ENCODE assay signal across 10 mouse cellular contexts in genomic region chr12:105786113-105786512, GRCm38 (mm10). TPM values are rescaled to one million over a fixed set of nuclear protein-coding genes. Genes with fewer than 3 reads are reported as not detected.
DNase-seq lines count a peak whose midpoint lies in the region; ATAC-seq and TF ChIP-seq lines count a peak whose summit lies in the region.
"Had no signal": no experiment of that assay in that cellular context is flagged by ENCODE, and none has a peak within 500 bp of the region (broad histone marks: within the 10 kb centered on the region; RNA-seq: fewer than 3 reads in every experiment).

No protein-coding gene starts in this region.

- no peak for ATAC-seq in limb, embryonic 12.5 days (ENCODE audit: insufficient number of reproducible peaks, insufficient read depth, low FRiP score, low TSS enrichment, low read depth)

- peak overlapping the region; percentile 6; the same call in 1 of the 2 replicates for H3K9ac ChIP-seq in liver, adult 2 months (ENCODE audit: low read depth, low read length)
- H3K9ac ChIP-seq in limb, embryonic 12.5 days (replicated peaks) = no peak overlapping the region; the same call in 1 of the 2 replicates

- TF ChIP-seq CTCF in liver, adult 2 months (IDR thresholded peaks at IDR 0.05; ENCODE audit: low read depth, low read length) = no peak
- no peak for TF ChIP-seq CTCF in embryonic fibroblast, embryonic 13.5 days (IDR thresholded peaks at IDR 0.05; ENCODE audit: borderline replicate concordance, insufficient read depth, low read length)
- no peak for TF ChIP-seq CTCF in small intestine, adult 2 months (IDR thresholded peaks at IDR 0.05; ENCODE audit: extremely low read depth, insufficient read length, insufficient replicate concordance, low read depth, low read length)

- no peaks in the 10 kb centered on the region for H3K27me3 ChIP-seq in liver, adult 2 months (ENCODE audit: control insufficient read depth, insufficient read depth, low read length)
- no peaks in the 10 kb centered on the region for H3K27me3 ChIP-seq in limb, embryonic 12.5 days
- no peaks in the 10 kb centered on the region for H3K27me3 ChIP-seq in small intestine, adult 2 months (ENCODE audit: control insufficient read depth, insufficient read depth, low read length)

- 26% methylated on average over 1 of the region's 1 CpGs for WGBS in liver, adult 2 months
- 83% methylated on average over 1 of the region's 1 CpGs for WGBS in limb, embryonic 12.5 days
- WGBS in small intestine, adult 2 months = 29% methylated on average over 1 of the region's 1 CpGs

- H3K27ac ChIP-seq in liver, adult 2 months (replicated peaks; ENCODE audit: insufficient read depth, low read depth, low read length) = no peak overlapping the region
- no peak overlapping the region for H3K27ac ChIP-seq in embryonic fibroblast, embryonic 13.5 days (ENCODE audit: insufficient read depth, low read length)
- H3K27ac ChIP-seq in limb, embryonic 12.5 days = no peak overlapping the region
- no peak overlapping the region for H3K27ac ChIP-seq in small intestine, adult 2 months (ENCODE audit: insufficient read depth, low read depth, low read length)

- peak overlapping the region; percentile 91; the same call in 1 of the 2 replicates for H3K4me3 ChIP-seq in liver, adult 2 months (ENCODE audit: insufficient read depth, low read depth, low read length)
- peak overlapping the region; percentile 96 for H3K4me3 ChIP-seq in embryonic fibroblast, embryonic 13.5 days (ENCODE audit: insufficient read depth, low read length)
- H3K4me3 ChIP-seq in limb, embryonic 12.5 days (replicated peaks) = peak overlapping the region; percentile 94
- H3K4me3 ChIP-seq in small intestine, adult 2 months (ENCODE audit: low read depth, low read length) = peak overlapping the region; percentile 19

- no peaks in the 10 kb centered on the region for H3K9me3 ChIP-seq in limb, embryonic 12.5 days

- no peak for TF ChIP-seq POLR2A in liver, adult 2 months (IDR thresholded peaks at IDR 0.05; ENCODE audit: extremely low read depth, insufficient read depth, low read length)
- TF ChIP-seq POLR2A in embryonic fibroblast, embryonic 13.5 days (IDR thresholded peaks at IDR 0.05; ENCODE audit: low read depth, low read length) = no peak
- no peak for TF ChIP-seq POLR2A in small intestine, adult 2 months (IDR thresholded peaks at IDR 0.05; ENCODE audit: low read depth, low read length)

- H3K4me2 ChIP-seq in limb, embryonic 12.5 days = peak overlapping the region; percentile 81

- peaks cover 31% of the 10 kb centered on the region for H3K79me2 ChIP-seq in liver, adult 2 months (ENCODE audit: control insufficient read depth, insufficient read depth, low read length)

- H3K4me1 ChIP-seq in liver, adult 2 months (ENCODE audit: control insufficient read depth, insufficient read depth, low read length) = peaks cover 19% of the 10 kb centered on the region
- peaks cover 2% of the 10 kb centered on the region; the same call in 1 of the 2 replicates for H3K4me1 ChIP-seq in embryonic fibroblast, embryonic 13.5 days (ENCODE audit: control insufficient read depth, insufficient read depth, low read length)
- peaks cover 15% of the 10 kb centered on the region for H3K4me1 ChIP-seq in limb, embryonic 12.5 days (replicated peaks)
- peaks cover 4% of the 10 kb centered on the region; the same call in 1 of the 2 replicates for H3K4me1 ChIP-seq in small intestine, adult 2 months (ENCODE audit: control insufficient read depth, insufficient read depth, insufficient read length, low read length)

- intact Hi-C loops in gastrocnemius, postnatal 14 days (cut with DNase I; ENCODE audit: low total_unique reads) = no loop called here

- H3K36me3 ChIP-seq in liver, adult 2 months (ENCODE audit: control insufficient read depth, insufficient read depth, low read length) = peaks cover 2% of the 10 kb centered on the region
- peaks cover 4% of the 10 kb centered on the region; the same call in 1 of the 2 replicates for H3K36me3 ChIP-seq in limb, embryonic 12.5 days
- no peaks in the 10 kb centered on the region; the same call in 1 of the 2 replicates for H3K36me3 ChIP-seq in small intestine, adult 2 months (ENCODE audit: control insufficient read depth, insufficient read depth, low read length)

- no peak for DNase-seq in liver, adult 2 months (ENCODE audit: extremely low read depth, low read depth, low spot score)
- DNase-seq in liver = no peak
- DNase-seq in thymus, postnatal 25 days = no peak
- DNase-seq in thymus, adult 18-20 months = no peak
- DNase-seq in gastrocnemius, postnatal 14 days = no peak
- DNase-seq: kidney, postnatal 14 days; right cerebral cortex, postnatal 25 days had no signal

RNA-seq across cellular contexts. Expression of gene Papola, which starts 1.6 kb away (rescaled TPM):
- 65.0 and 68.4 TPM in 2 replicates for total RNA-seq in liver, adult 2 months (2014; rRNA removed)
- polyA plus RNA-seq in liver, adult 2 months (2012; rRNA removed) = 40.0 and 42.0 TPM in 2 replicates
- 180 and 214 TPM in 2 replicates for polyA plus RNA-seq in embryonic fibroblast, embryonic 13.5 days (2011; ENCODE audit: insufficient read length, low read depth, missing spikeins)
- polyA plus RNA-seq in limb, embryonic 12.5 days (2016; fragmentation: Nextera tagmentation; extraction: Ambion mirVana) = 275 and 289 TPM in 2 replicates
- polyA plus RNA-seq in small intestine, adult 2 months (2012; rRNA removed) = 41.6 and 61.3 TPM in 2 replicates
- total RNA-seq in gastrocnemius, postnatal 14 days (2021) = 10 to 100 TPM; 64.5 to 70.9 TPM

Comparison
In these comparisons a context has a peak if more than half of its experiments do, and no peak if none do; other contexts are left out.
1. H3K4me3 ChIP-seq: peak in every context shown above with its lines; median percentile 96 in embryonic fibroblast, embryonic 13.5 days; 94 in limb, embryonic 12.5 days; 91 in liver, adult 2 months; 19 in small intestine, adult 2 months.